Mouse (Mus musculus): Measurements from ENCODE around the gene Slc4a3. TPM values are rescaled to one million over a fixed set of nuclear protein-coding genes. Genes with fewer than 3 reads are reported as not detected.

Gene Slc4a3
- 22.8 and 23.7 TPM in 2 replicates for polyA plus RNA-seq (2012; rRNA removed; ENCODE audit: low replicate concordance)

GRCm38 (mm10) chr1:75545965-75546956 is at the start of gene Slc4a3:
Gene Slc4a3 (plus strand): TSS chr1:75546266.

GRCm38 (mm10) chr1:75505956-75506831 is 39.9 kb upstream of the Slc4a3 start, which contains the start of gene Obsl1:
Gene Obsl1 (minus strand): TSS chr1:75506452.

GRCm38 (mm10) chr1:75507006-75507405 is 39.1 kb upstream of the Slc4a3 start, which contains the start of gene Inha:
Gene Inha (plus strand): TSS chr1:75507077.

GRCm38 (mm10) chr1:75521321-75522031 is 24.6 kb upstream of the Slc4a3 start, which contains the start of gene Stk11ip:
Gene Stk11ip (plus strand): TSS chr1:75521529.

Other genes starting within 250 kb of the Slc4a3 start
- gene Dnpep, start 228.3 kb upstream of the Slc4a3 start, polyA plus RNA-seq (2012; rRNA removed; ENCODE audit: low replicate concordance): 167 and 178 TPM in 2 replicates
- gene Des, start 185.9 kb upstream of the Slc4a3 start, polyA plus RNA-seq (2012; rRNA removed; ENCODE audit: low replicate concordance): 24.9 and 299 TPM in 2 replicates
- gene Speg, start 171.0 kb upstream of the Slc4a3 start, polyA plus RNA-seq (2012; rRNA removed; ENCODE audit: low replicate concordance): 28.4 and 38.3 TPM in 2 replicates
- gene Gmppa, start 110.3 kb upstream of the Slc4a3 start, polyA plus RNA-seq (2012; rRNA removed; ENCODE audit: low replicate concordance): 137 and 159 TPM in 2 replicates
- 0.08 TPM in 1 of 2 replicates, not detected in the other for gene Asic4, start 95.8 kb upstream of the Slc4a3 start, polyA plus RNA-seq (2012; rRNA removed; ENCODE audit: low replicate concordance)
- 66.9 and 145 TPM in 2 replicates for gene Chpf, start 67.0 kb upstream of the Slc4a3 start, polyA plus RNA-seq (2012; rRNA removed; ENCODE audit: low replicate concordance)
- gene Tmem198, start 66.7 kb upstream of the Slc4a3 start, polyA plus RNA-seq (2012; rRNA removed; ENCODE audit: low replicate concordance): 2.6 and 4.9 TPM in 2 replicates
- gene Obsl1, start 39.8 kb upstream of the Slc4a3 start, polyA plus RNA-seq (2012; rRNA removed; ENCODE audit: low replicate concordance): 26.9 and 31.8 TPM in 2 replicates
- gene Inha, start 39.2 kb upstream of the Slc4a3 start, polyA plus RNA-seq (2012; rRNA removed; ENCODE audit: low replicate concordance): 10.1 and 17.2 TPM in 2 replicates
- gene Stk11ip, start 24.7 kb upstream of the Slc4a3 start, polyA plus RNA-seq (2012; rRNA removed; ENCODE audit: low replicate concordance): 38.0 and 64.2 TPM in 2 replicates

Measured in mammary gland, adult 2 months (tissue).